Mouse (Mus musculus) erythroblast, embryonic 14.5 days (primary cell): ENCODE measurements around the gene Slfn9. TPM values are rescaled to one million over a fixed set of nuclear protein-coding genes. Genes with fewer than 3 reads are reported as not detected.
"Not testable (repeated sequence)": the region's sequence is repeated elsewhere in the genome, so short reads cannot be mapped to it uniquely, and the experiment has no call there.

Source experiments
- H3K27me3 ChIP-seq: 2 replicates; pipeline ENCODE4 v1.6.1; 2012; ENCODE audit warnings: inconsistent platforms; ENCODE audit not compliant: control insufficient read depth
- H3K36me3 ChIP-seq: 2 replicates; pipeline ENCODE4 v1.6.1; 2012; ENCODE audit warnings: mild to moderate bottlenecking, inconsistent platforms; ENCODE audit not compliant: control insufficient read depth
- H3K4me1 ChIP-seq: 2 replicates; pipeline ENCODE4 v1.6.1; 2012; ENCODE audit warnings: inconsistent platforms; ENCODE audit not compliant: control insufficient read depth
- H3K4me3 ChIP-seq: replicated peaks from 2 replicates; pipeline ENCODE3; 2012; ENCODE audit warnings: moderate library complexity, mild to moderate bottlenecking, inconsistent platforms
- H3K9me3 ChIP-seq: 2 replicates; pipeline ENCODE4 v1.6.1; 2012; ENCODE audit warnings: low read length, inconsistent platforms, mixed read lengths; ENCODE audit not compliant: control insufficient read depth
- GATA1 ChIP-seq: IDR thresholded peaks from 2 replicates; pipeline ENCODE4 v1.6.1; 2012; ENCODE audit warnings: low read length, inconsistent platforms, mixed read lengths
- TAL1 ChIP-seq: IDR thresholded peaks from 3 replicates; pipeline ENCODE4 v1.6.1; 2012; ENCODE audit warnings: low read length, inconsistent platforms, mixed read lengths
- polyA plus RNA-seq: library from polyadenylated mRNA; stranded (reverse); fragments of >175 nt; gene quantifications from 2 replicates; pipeline ENCODE4 v1.2.3, GENCODE M21; 2012

Slfn9 gene
- polyA plus RNA-seq, 1 experiment: 0.46 TPM

GRCm38 (mm10) chr11:82949036-82949435 lies 42.6 kb downstream of the Slfn9 start:
- peaks cover 56% of the 10 kb centered on the region for H3K27me3 ChIP-seq

DNA sequence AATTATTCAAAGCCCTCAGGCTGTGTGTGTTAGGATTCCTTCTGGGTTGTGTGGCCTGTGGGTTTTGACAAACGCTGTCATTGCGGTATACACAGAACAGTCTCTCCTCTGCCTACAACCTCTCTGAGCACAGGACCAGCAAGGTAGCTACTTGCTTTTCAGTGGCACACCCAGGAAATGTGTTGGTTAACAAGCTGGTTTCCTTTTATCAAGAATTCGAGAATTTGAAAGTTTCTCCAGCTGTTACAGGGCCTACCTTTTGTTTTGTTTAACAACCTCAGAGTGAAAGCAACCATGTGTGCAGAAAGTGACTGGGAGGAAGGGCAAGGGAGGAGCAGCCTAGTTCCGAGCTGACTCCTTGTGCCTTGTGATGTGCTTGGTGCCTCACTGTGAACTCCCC lies 44.2 kb downstream of the Slfn9 start:
- no peak overlapping the region for H3K4me3 ChIP-seq
- TF ChIP-seq TAL1 (no peak), GATA1 (no peak)
- H3K27me3 ChIP-seq: peaks cover 43% of the 10 kb centered on the region
- peaks cover 6% of the 10 kb centered on the region for H3K4me1 ChIP-seq
- H3K36me3 ChIP-seq: no peaks in the 10 kb centered on the region
- no peaks in the 10 kb centered on the region for H3K9me3 ChIP-seq

More at GRCm38 (mm10) chr11:82949036-82949435, 42.6 kb downstream of the Slfn9 start:
- Histone ChIP-seq H3K4me1 (peaks cover 6% of the 10 kb centered on the region), H3K9me3 (no peaks in the 10 kb centered on the region), H3K36me3 (no peaks in the 10 kb centered on the region), H3K4me3 (no peak overlapping the region)
- TF ChIP-seq TAL1 (no peak), GATA1 (no peak)

DNA sequence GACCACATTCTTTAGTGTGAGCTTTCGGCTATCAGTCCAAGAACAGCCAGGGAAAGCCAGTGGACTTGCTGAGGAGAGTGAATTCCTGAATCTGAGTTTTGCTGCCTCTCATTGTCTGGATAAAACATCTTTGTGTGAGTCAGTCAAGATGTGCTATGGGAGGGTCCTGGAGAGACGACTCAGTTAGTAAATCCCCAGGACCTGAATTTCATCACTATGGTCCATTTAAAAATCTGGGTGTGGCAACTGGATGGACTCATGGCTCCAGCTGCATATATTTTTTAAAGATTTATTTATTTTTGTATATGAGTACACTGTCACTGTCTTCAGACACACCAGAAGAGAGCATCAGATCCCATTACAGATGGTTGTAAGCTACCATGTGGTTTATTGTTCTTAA lies 46.0 kb downstream of the Slfn9 start:
- no peak for TF ChIP-seq TAL1
- TF ChIP-seq GATA1: no peak
- no peaks in the 10 kb centered on the region for H3K36me3 ChIP-seq
- peaks cover 25% of the 10 kb centered on the region for H3K27me3 ChIP-seq
- no peaks in the 10 kb centered on the region for H3K9me3 ChIP-seq
- no peak overlapping the region for H3K4me3 ChIP-seq
- H3K4me1 ChIP-seq: no peaks in the 10 kb centered on the region

DNA sequence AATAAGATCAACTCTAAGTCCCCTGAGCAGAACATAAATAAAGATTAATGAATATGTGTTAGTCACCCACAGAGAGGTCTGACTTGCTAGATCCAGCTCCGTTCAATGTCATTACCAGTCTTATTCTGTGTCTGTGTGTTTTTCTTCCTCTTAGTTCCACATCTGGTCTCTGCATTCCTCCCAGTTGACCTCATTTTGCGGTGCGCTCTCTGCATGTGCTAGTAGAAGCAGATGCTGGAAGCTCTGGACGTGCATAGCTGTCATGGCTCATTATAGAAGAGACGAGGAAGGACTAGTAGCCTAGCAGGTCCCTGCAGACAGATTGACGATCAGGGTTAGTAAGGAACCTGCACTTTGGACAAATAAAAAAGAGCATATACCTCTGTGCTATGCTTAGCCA lies 48.3 kb downstream of the Slfn9 start:
- no peaks in the 10 kb centered on the region for H3K9me3 ChIP-seq
- no peak overlapping the region for H3K4me3 ChIP-seq
- H3K27me3 ChIP-seq: peaks cover 11% of the 10 kb centered on the region
- H3K4me1 ChIP-seq: no peaks in the 10 kb centered on the region
- H3K36me3 ChIP-seq: no peaks in the 10 kb centered on the region
- TF ChIP-seq TAL1 (no peak), GATA1 (no peak)

GRCm38 (mm10) chr11:82933186-82933585 lies 58.4 kb downstream of the Slfn9 start:
- TF ChIP-seq GATA1: no peak
- TF ChIP-seq TAL1: no peak
- Histone ChIP-seq H3K36me3 (no peaks in the 10 kb centered on the region), H3K27me3 (peaks cover 92% of the 10 kb centered on the region), H3K4me1 (no peaks in the 10 kb centered on the region), H3K4me3 (no peak overlapping the region), H3K9me3 (no peaks in the 10 kb centered on the region)

DNA sequence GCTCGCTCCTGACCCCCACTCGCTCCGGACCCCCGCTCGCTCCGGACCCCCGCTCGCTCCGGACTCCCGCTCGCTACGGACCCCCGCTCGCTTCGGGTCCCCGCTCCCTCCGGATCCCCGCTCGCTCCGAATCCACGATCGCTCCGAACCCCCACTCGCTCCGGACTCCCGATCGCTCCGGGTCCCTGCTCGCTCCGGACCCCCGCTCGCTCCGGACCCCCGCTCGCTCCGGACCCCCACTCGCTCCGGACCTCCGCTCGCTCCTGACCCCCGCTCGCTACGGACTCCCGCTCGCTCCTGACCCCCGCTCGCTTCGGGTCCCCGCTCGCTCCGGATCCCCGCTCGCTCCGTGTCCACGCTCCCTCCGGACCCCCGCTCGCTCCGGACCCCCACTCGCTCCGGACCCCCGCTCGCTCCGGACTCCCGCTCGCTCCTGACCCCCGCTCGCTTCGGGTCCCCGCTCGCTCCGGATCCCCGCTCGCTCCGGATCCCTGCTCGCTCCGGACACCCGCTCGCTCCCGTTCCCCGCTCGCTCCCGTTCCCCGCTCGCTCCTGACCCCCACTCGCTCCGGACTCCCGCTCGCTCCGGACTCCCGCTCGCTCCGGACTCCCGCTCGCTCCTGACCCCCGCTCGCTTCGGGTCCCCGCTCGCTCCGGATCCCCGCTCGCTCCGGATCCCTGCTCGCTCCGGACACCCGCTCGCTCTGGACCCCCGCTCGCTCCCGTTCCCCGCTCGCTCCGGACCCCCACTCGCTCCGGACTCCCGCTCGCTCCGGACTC lies 59.8 kb downstream of the Slfn9 start:
- H3K27me3 ChIP-seq: peaks cover 88% of the 10 kb centered on the region
- not testable (repeated sequence) for H3K9me3 ChIP-seq, H3K36me3 ChIP-seq, H3K4me1 ChIP-seq, H3K4me3 ChIP-seq

GRCm38 (mm10) chr11:82931161-82931560 lies 60.5 kb downstream of the Slfn9 start:
- H3K36me3 ChIP-seq, H3K4me1 ChIP-seq, H3K9me3 ChIP-seq, H3K4me3 ChIP-seq: not testable (repeated sequence)
- H3K27me3 ChIP-seq: peaks cover 84% of the 10 kb centered on the region

DNA sequence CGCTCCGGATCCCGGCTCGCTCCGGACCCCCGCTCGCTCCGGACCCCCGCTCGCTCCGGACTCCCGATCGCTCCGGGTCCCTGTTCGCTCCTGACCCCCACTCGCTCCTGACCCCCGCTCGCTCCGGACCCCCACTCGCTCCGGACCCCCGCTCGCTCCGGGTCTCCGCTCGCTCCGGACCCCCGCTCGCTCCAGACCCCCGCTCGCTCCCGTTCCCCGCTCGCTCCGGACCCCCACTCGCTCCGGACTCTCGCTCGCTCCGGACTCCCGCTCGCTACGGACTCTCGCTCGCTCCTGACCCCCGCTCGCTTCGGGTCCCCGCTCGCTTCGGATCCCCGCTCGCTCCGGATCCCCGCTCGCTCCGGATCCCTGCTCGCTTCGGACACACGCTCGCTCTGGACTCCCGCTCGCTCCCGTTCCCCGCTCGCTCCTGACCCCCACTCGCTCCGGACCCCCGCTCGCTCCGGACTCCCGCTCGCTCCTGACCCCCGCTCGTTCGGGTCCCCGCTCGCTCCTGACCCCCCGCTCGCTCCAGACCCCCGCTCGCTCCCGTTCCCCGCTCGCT lies 61.2 kb downstream of the Slfn9 start:
- not testable (repeated sequence) for H3K9me3 ChIP-seq, H3K36me3 ChIP-seq, H3K4me3 ChIP-seq, H3K4me1 ChIP-seq
- H3K27me3 ChIP-seq: peaks cover 85% of the 10 kb centered on the region

GRCm38 (mm10) chr11:82929633-82929950 lies 62.0 kb downstream of the Slfn9 start:
- Histone ChIP-seq H3K36me3 (no peaks in the 10 kb centered on the region), H3K27me3 (peaks cover 82% of the 10 kb centered on the region), H3K4me3 (no peak overlapping the region), H3K4me1 (peaks cover 2% of the 10 kb centered on the region; the same call in 1 of the 2 replicates), H3K9me3 (no peaks in the 10 kb centered on the region)
- TF ChIP-seq TAL1: no peak
- TF ChIP-seq GATA1: no peak

DNA sequence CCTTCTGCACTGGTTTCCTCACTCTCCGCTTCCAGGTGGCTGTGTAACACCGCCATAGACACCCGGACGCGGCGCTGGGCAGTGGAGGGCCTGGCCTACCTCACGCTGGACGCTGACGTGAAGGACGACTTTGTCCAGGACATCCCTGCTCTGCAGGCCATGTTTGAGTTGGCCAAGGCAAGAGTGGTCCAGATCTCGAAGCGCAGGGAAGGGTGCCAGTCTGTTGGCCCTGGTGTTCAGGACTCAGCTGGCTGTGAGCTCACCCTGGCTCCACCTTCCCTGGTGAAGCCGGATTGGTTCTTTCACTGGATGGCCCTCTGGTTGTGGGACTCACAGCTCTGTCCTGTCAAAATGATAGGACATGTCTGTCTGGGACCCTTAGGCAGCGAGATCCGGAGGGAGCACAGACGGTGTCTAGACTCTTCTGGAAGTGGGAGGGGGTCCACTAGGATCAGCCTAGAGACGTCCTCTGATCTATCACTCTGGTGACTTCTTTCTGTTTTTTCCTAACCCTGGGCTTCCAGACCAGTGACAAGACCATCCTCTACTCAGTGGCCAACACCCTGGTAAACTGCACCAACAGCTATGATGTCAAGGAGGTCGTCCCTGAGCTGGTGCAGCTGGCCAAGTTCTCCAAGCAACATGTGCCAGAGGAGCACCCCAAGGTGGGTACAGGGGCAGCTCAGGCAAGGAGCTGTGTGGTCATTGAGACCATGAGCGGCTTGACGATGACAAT lies 62.6 kb downstream of the Slfn9 start:
- no peak for TF ChIP-seq TAL1
- no peak for TF ChIP-seq GATA1
- Histone ChIP-seq H3K9me3 (no peaks in the 10 kb centered on the region), H3K4me1 (peaks cover 2% of the 10 kb centered on the region; the same call in 1 of the 2 replicates), H3K27me3 (peaks cover 76% of the 10 kb centered on the region), H3K4me3 (no peak overlapping the region), H3K36me3 (no peaks in the 10 kb centered on the region)

Other genes with a start within 250 kb of the Slfn9 start
- gene Cct6b, start 227.5 kb downstream of the Slfn9 start, polyA plus RNA-seq: 0.03 and 0.07 TPM in 2 replicates
- gene Zfp830, start 227.5 kb downstream of the Slfn9 start, polyA plus RNA-seq: 1.7 and 2.0 TPM in 2 replicates
- gene Lig3, start 210.7 kb downstream of the Slfn9 start, polyA plus RNA-seq: 0.34 TPM in 2 replicates
- 4.5 and 6.4 TPM in 2 replicates for gene Rffl, start 120.6 kb downstream of the Slfn9 start, polyA plus RNA-seq
- gene Rad51d, start 101.2 kb downstream of the Slfn9 start, polyA plus RNA-seq: 0.05 and 0.19 TPM in 2 replicates
- 0.03 TPM in 1 of 2 replicates, not detected in the other for gene Fndc8, start 99.7 kb downstream of the Slfn9 start, polyA plus RNA-seq
- 1.0 and 2.2 TPM in 2 replicates for gene Nle1, start 83.4 kb downstream of the Slfn9 start, polyA plus RNA-seq
- gene Unc45b, start 81.3 kb downstream of the Slfn9 start, polyA plus RNA-seq: not detected in 2 replicates
- gene Slfn5, start 40.5 kb downstream of the Slfn9 start, polyA plus RNA-seq: 0.01 TPM in 1 of 2 replicates, not detected in the other
- gene Slfn8, start 29.0 kb upstream of the Slfn9 start, polyA plus RNA-seq: not detected in 2 replicates
- not detected in 2 replicates for gene Slfn2, start 73.3 kb upstream of the Slfn9 start, polyA plus RNA-seq
- not detected in 2 replicates for gene Slfn1, start 125.0 kb upstream of the Slfn9 start, polyA plus RNA-seq
- gene Slfn4, start 183.4 kb upstream of the Slfn9 start, polyA plus RNA-seq: not detected in 2 replicates
- not detected in 2 replicates for gene Slfn3, start 199.5 kb upstream of the Slfn9 start, polyA plus RNA-seq